Mouse (Mus musculus): Measurements from ENCODE around the gene Dph6. TPM values are rescaled to one million over a fixed set of nuclear protein-coding genes. Genes with fewer than 3 reads are reported as not detected.
A peak's percentile ranks its signal among the peaks of the same experiment; 100 is the strongest.

Dph6 gene
- polyA plus RNA-seq, 1 experiment from 2014 or later: 16.9 TPM

DNA sequence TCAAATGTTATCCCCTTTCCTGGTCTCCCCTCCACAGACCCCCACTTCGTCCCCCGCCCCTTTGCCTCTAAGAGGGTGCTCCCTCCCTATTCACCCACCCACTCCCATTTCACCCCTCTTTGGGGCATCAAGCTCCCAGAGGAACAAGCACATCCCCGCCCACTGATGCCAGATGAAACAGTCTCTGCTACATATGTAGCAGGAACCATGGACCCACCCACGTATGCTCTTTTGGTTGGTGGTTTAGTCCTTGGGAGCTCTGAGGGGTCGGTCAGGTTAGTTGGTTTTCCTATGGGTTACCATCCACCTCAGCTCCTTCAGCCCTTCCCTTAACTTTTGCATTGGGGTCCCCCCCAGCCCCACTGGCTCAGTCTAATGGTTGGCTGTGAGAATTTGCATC is 61.4 kb downstream of the Dph6 start:
- no peak for ATAC-seq
- Histone ChIP-seq H3K27ac (ENCODE audit: low read length) (no peak overlapping the region), H3K4me1 (ENCODE audit: control insufficient read depth, insufficient read depth, low read length) (no peaks in the 10 kb centered on the region), H3K4me3 (ENCODE audit: low read depth, low read length) (no peak overlapping the region), H3K9ac (ENCODE audit: low read depth, low read length) (no peak overlapping the region), H3K36me3 (ENCODE audit: control insufficient read depth, insufficient read depth, low read length) (no peaks in the 10 kb centered on the region), H3K4me2 (ENCODE audit: low read length) (no peak overlapping the region), H3K9me3 (replicated peaks; ENCODE audit: control insufficient read depth, low read length, poor library complexity, severe bottlenecking) (no peaks in the 10 kb centered on the region), H3K27me3 (ENCODE audit: control insufficient read depth, insufficient read depth, low read depth, low read length) (no peaks in the 10 kb centered on the region)
- WGBS: 98% methylated on average over 5 of the region's 5 CpGs

DNA sequence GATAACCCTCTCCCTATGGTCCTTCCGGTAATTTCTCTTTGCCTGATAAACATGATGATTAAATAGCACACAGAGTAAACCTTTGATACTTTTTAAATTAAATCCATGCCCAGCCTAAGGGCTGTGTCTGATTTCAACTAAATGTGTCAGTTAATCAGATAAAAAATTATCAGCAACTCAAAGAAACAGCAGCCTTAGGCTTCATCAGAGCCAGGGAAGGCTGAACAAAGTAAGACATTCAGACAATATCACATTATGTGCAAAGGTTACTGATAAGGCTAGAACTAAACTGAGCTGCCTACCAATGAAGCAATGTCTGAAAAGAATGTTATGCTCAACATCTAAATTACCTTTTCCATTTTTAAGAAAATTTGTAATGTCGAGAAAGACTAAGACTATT is 74.0 kb downstream of the Dph6 start:
- Histone ChIP-seq H3K27me3 (ENCODE audit: control insufficient read depth, insufficient read depth, low read depth, low read length) (no peaks in the 10 kb centered on the region), H3K4me2 (ENCODE audit: low read length) (no peak overlapping the region), H3K4me3 (ENCODE audit: low read depth, low read length) (no peak overlapping the region), H3K9me3 (replicated peaks; ENCODE audit: control insufficient read depth, low read length, poor library complexity, severe bottlenecking) (0 out of 2 replicates have a peak, but pooled peaks cover 4% of the 10 kb centered on the region), H3K9ac (ENCODE audit: low read depth, low read length) (no peak overlapping the region), H3K36me3 (ENCODE audit: control insufficient read depth, insufficient read depth, low read length) (no peaks in the 10 kb centered on the region), H3K27ac (ENCODE audit: low read length) (no peak overlapping the region), H3K4me1 (ENCODE audit: control insufficient read depth, insufficient read depth, low read length) (no peaks in the 10 kb centered on the region)
- peak; percentile 66 for ATAC-seq
- WGBS: 78% methylated on average over 2 of the region's 2 CpGs

DNA sequence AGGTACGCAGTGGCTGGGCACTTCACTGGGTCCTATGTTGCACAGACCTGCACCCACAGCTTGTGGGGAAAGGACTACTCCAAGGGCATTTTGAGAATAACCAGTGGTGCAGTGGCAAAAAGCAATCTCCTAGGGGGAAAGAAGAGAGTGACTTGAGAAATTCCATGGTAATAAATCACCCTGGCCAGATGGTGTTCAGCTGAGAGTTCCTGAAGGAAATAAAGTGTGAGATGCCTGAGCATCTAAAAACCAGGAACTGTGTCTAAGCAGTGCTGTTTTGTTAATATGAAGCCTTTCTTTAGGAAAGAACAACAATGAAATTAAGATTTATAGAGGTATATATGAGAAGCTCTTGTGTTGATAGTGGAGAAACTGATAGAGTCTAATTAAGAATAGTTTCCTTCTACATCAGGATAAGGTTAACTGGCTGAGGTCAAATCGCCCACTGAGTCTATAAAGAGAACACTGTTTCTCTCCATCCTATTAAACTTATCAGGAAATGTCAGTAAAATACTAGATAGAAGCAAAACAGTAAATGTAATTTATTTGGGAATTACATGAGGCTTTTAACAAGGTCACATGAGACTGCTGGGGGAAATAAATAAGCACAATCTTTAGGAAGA is 111.7 kb downstream of the Dph6 start:
- H3K9ac ChIP-seq (ENCODE audit: low read depth, low read length): no peak overlapping the region
- H3K4me2 ChIP-seq (ENCODE audit: low read length): no peak overlapping the region
- no peak for ATAC-seq
- no peak overlapping the region for H3K4me3 ChIP-seq (ENCODE audit: low read depth, low read length)
- no peaks in the 10 kb centered on the region for H3K36me3 ChIP-seq (ENCODE audit: control insufficient read depth, insufficient read depth, low read length)
- H3K27ac ChIP-seq (ENCODE audit: low read length): no peak overlapping the region
- H3K9me3 ChIP-seq (replicated peaks; ENCODE audit: control insufficient read depth, low read length, poor library complexity, severe bottlenecking): no peaks in the 10 kb centered on the region
- H3K27me3 ChIP-seq (ENCODE audit: control insufficient read depth, insufficient read depth, low read depth, low read length): no peaks in the 10 kb centered on the region
- 94% methylated on average over 2 of the region's 2 CpGs for WGBS
- no peaks in the 10 kb centered on the region for H3K4me1 ChIP-seq (ENCODE audit: control insufficient read depth, insufficient read depth, low read length)

DNA sequence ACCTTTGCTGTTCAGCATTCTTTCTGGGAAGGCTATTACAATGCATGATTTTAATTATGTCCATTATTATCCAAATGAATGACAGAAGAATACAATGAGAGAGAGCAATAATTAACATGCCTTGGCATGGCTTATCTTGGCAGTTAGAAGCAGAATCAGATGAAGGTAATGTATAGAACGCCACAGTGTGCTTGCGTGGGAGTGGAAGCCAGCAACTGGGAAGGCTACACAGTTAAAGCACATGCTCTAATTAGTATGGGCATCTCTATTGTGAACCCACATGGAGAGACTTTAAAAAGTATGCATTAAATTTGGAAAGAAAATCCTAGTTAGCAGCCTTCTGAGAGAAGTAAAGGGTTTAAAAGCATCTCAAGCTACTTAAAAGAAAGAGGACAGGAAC is 112.4 kb downstream of the Dph6 start:
- Histone ChIP-seq H3K27ac (ENCODE audit: low read length) (no peak overlapping the region), H3K27me3 (ENCODE audit: control insufficient read depth, insufficient read depth, low read depth, low read length) (no peaks in the 10 kb centered on the region), H3K36me3 (ENCODE audit: control insufficient read depth, insufficient read depth, low read length) (no peaks in the 10 kb centered on the region), H3K4me2 (ENCODE audit: low read length) (no peak overlapping the region), H3K4me1 (ENCODE audit: control insufficient read depth, insufficient read depth, low read length) (no peaks in the 10 kb centered on the region), H3K9ac (ENCODE audit: low read depth, low read length) (no peak overlapping the region), H3K4me3 (ENCODE audit: low read depth, low read length) (no peak overlapping the region), H3K9me3 (replicated peaks; ENCODE audit: control insufficient read depth, low read length, poor library complexity, severe bottlenecking) (no peaks in the 10 kb centered on the region)
- no peak for ATAC-seq
- WGBS: 55% methylated on average over 2 of the region's 2 CpGs

DNA sequence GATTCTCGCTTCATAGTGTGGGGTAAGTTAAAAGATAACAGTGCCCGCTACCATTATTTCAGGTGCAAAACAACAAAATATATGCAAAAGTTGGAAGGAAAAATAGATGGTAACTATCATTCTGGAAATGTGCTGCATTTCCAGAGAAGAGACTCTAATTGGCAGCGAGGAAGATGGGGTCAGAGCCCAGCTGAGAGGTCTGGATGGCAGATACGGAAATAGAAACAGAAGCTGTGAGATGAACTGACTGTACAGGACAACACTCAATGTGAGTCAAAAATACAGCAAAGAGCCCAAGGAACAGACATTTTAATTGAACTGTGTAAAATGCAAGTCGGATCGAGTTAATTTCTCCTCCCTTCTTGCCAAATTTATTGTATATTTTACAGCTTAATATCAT is 114.3 kb downstream of the Dph6 start:
- no peak overlapping the region for H3K4me3 ChIP-seq (ENCODE audit: low read depth, low read length)
- WGBS: 87% methylated on average over 6 of the region's 6 CpGs
- no peaks in the 10 kb centered on the region for H3K4me1 ChIP-seq (ENCODE audit: control insufficient read depth, insufficient read depth, low read length)
- no peak overlapping the region for H3K4me2 ChIP-seq (ENCODE audit: low read length)
- no peak for ATAC-seq
- no peak overlapping the region for H3K27ac ChIP-seq (ENCODE audit: low read length)
- no peak overlapping the region for H3K9ac ChIP-seq (ENCODE audit: low read depth, low read length)
- no peaks in the 10 kb centered on the region for H3K9me3 ChIP-seq (replicated peaks; ENCODE audit: control insufficient read depth, low read length, poor library complexity, severe bottlenecking)
- H3K27me3 ChIP-seq (ENCODE audit: control insufficient read depth, insufficient read depth, low read depth, low read length): no peaks in the 10 kb centered on the region
- H3K36me3 ChIP-seq (ENCODE audit: control insufficient read depth, insufficient read depth, low read length): no peaks in the 10 kb centered on the region

DNA sequence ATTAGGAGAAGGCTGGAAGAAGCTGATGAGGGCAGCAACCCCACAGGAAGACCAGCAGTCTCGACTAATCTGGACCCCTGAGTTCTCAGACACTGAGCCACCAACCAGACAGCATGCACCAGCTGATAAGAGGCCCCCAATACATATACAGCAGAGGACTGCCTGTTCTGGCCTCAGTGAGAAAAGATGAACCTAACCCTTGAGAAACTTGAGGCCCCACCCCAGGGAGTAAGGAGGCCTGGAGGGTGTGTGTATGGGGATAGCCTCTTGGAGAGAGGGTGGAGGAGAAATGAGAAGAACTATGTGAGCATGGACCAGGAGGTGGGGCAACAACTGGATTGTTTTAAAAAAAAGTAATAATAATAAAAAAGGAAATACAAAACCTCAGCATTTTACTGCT is 118.7 kb downstream of the Dph6 start:
- no peak for ATAC-seq

DNA sequence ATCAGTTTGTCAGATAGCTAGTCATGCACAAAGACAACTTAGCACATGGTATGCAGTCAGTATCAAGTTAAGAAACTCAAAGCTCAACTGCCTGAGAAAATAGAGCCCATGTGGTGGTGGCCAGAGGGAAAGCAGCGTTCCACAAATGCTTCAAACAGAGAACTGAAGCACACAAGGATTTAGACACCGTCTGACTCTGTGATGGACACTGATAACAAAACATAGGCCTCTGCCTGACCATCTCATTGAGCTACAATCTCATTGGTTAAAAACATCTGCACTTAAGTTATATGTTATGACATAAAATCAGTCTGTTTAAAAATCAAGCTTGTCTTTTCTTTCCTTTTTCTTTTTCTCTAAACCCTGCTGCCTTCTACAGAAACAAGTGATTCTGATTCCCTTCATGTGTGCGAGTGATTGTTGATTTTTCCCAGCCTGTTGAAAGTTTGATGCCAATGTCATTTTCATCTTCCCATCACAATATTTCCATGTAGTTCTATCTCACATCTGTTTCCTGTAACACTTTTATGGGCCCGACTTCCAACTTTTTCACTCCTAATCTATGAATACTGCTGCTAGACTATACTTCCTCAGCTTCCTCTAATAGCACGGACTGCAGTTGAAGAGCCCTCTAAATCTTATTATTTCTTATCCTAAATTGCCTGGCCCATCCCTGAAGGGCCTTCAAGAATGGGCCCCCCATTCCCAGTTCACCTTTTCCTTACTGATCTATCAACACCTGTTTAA is 123.6 kb downstream of the Dph6 start:
- no peak overlapping the region for H3K4me3 ChIP-seq (ENCODE audit: low read depth, low read length)
- H3K27ac ChIP-seq (ENCODE audit: low read length): no peak overlapping the region
- no peaks in the 10 kb centered on the region for H3K27me3 ChIP-seq (ENCODE audit: control insufficient read depth, insufficient read depth, low read depth, low read length)
- no peak for ATAC-seq
- H3K9me3 ChIP-seq (replicated peaks; ENCODE audit: control insufficient read depth, low read length, poor library complexity, severe bottlenecking): no peaks in the 10 kb centered on the region
- H3K36me3 ChIP-seq (ENCODE audit: control insufficient read depth, insufficient read depth, low read length): no peaks in the 10 kb centered on the region
- 91% methylated on average over 5 of the region's 5 CpGs for WGBS
- H3K4me2 ChIP-seq (ENCODE audit: low read length): no peak overlapping the region
- H3K9ac ChIP-seq (ENCODE audit: low read depth, low read length): no peak overlapping the region
- no peaks in the 10 kb centered on the region for H3K4me1 ChIP-seq (ENCODE audit: control insufficient read depth, insufficient read depth, low read length)

More for the DNA sequence above, 118.7 kb downstream of the Dph6 start:
- Histone ChIP-seq H3K4me2 (ENCODE audit: low read length) (no peak overlapping the region), H3K4me3 (ENCODE audit: low read depth, low read length) (no peak overlapping the region), H3K9ac (ENCODE audit: low read depth, low read length) (no peak overlapping the region), H3K27ac (ENCODE audit: low read length) (no peak overlapping the region), H3K4me1 (ENCODE audit: control insufficient read depth, insufficient read depth, low read length) (no peaks in the 10 kb centered on the region), H3K27me3 (ENCODE audit: control insufficient read depth, insufficient read depth, low read depth, low read length) (no peaks in the 10 kb centered on the region), H3K9me3 (replicated peaks; ENCODE audit: control insufficient read depth, low read length, poor library complexity, severe bottlenecking) (no peaks in the 10 kb centered on the region), H3K36me3 (ENCODE audit: control insufficient read depth, insufficient read depth, low read length) (no peaks in the 10 kb centered on the region)
- WGBS: 67% methylated on average over 1 of the region's 1 CpGs

DNA sequence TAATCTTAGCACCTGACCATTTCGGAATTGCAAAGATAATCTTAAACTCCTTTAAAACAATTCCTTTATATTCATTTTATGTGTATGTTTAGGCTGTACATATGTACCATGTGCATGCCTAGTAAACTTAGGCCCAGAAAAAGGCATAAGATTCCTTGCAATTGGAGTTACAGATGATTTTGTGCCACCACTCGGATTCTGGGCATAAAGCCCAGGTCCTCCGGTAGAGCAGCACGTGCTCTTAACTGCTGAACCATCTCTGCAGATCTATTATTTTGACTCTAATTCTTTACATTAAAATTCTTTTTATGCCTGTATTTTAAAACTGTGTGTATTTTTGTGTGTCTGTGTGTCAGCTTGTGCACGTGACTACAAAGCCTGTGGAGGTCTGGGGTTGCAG is 134.3 kb downstream of the Dph6 start:
- no peaks in the 10 kb centered on the region for H3K9me3 ChIP-seq (replicated peaks; ENCODE audit: control insufficient read depth, low read length, poor library complexity, severe bottlenecking)
- no peak for ATAC-seq
- H3K27me3 ChIP-seq (ENCODE audit: control insufficient read depth, insufficient read depth, low read depth, low read length): no peaks in the 10 kb centered on the region
- H3K4me1 ChIP-seq (ENCODE audit: control insufficient read depth, insufficient read depth, low read length): no peaks in the 10 kb centered on the region
- H3K36me3 ChIP-seq (ENCODE audit: control insufficient read depth, insufficient read depth, low read length): no peaks in the 10 kb centered on the region; the same call in 1 of the 2 replicates
- no peak overlapping the region for H3K4me3 ChIP-seq (ENCODE audit: low read depth, low read length)
- no peak overlapping the region for H3K9ac ChIP-seq (ENCODE audit: low read depth, low read length)
- H3K27ac ChIP-seq (ENCODE audit: low read length): no peak overlapping the region
- 90% methylated on average over 5 of the region's 5 CpGs for WGBS
- H3K4me2 ChIP-seq (ENCODE audit: low read length): no peak overlapping the region

DNA sequence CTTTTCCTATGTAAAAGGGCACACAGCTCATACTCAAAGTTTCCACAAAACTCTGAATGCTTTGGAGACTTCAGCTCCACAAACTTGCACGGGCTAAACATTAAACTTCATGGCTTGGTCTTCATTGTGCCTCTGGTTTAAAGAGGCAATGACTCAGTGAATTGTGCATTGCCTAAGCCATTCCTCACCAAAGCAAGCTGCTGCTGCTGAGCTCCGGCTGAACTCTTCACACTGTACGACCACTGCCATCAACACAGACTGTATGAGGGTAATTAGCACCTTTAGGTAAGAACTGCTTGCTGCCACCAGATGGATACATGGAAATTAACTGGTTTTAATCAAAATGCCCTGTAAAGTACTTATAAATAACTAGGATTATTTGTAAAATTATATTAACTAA is 134.9 kb downstream of the Dph6 start:
- no peak overlapping the region for H3K4me3 ChIP-seq (ENCODE audit: low read depth, low read length)
- no peak overlapping the region for H3K27ac ChIP-seq (ENCODE audit: low read length)
- no peaks in the 10 kb centered on the region; the same call in 1 of the 2 replicates for H3K36me3 ChIP-seq (ENCODE audit: control insufficient read depth, insufficient read depth, low read length)
- no peaks in the 10 kb centered on the region for H3K27me3 ChIP-seq (ENCODE audit: control insufficient read depth, insufficient read depth, low read depth, low read length)
- no peak overlapping the region for H3K9ac ChIP-seq (ENCODE audit: low read depth, low read length)
- no peak overlapping the region for H3K4me2 ChIP-seq (ENCODE audit: low read length)
- no peaks in the 10 kb centered on the region for H3K4me1 ChIP-seq (ENCODE audit: control insufficient read depth, insufficient read depth, low read length)
- no peak for ATAC-seq
- no peaks in the 10 kb centered on the region for H3K9me3 ChIP-seq (replicated peaks; ENCODE audit: control insufficient read depth, low read length, poor library complexity, severe bottlenecking)
- WGBS: 82% methylated on average over 3 of the region's 3 CpGs

Measured in midbrain, embryonic 16.5 days (tissue).